In genomic region chr19:10763381-10764031, GRCm38 (mm10) we compare ENCODE assay signal across 19 mouse cellular contexts. TPM values are rescaled to one million over a fixed set of nuclear protein-coding genes. Genes with fewer than 3 reads are reported as not detected.
A peak's percentile ranks its signal among the peaks of the same experiment; 100 is the strongest.
DNase-seq lines count a peak whose midpoint lies in the region; TF ChIP-seq lines count a peak whose summit lies in the region.
"Had no signal": no experiment of that assay in that cellular context is flagged by ENCODE, and none has a peak within 500 bp of the region (broad histone marks: within the 10 kb centered on the region; RNA-seq: fewer than 3 reads in every experiment).

No protein-coding gene starts in this region.

- peak overlapping the region; percentile 33; the same call in 1 of the 2 replicates for H3K9ac ChIP-seq in CH12.LX (ENCODE audit: insufficient read depth, low read depth)
- H3K9ac ChIP-seq: embryonic facial prominence, embryonic 13.5 days; forebrain, postnatal 0 days; kidney, embryonic 15.5 days; midbrain, embryonic 15.5 days had no signal

- in situ Hi-C loops in CH12.LX (cut with MboI; ENCODE audit: low pct_ligation_motif_present, low pct_unique_long_range_greater_than_20kb, low sequenced_read_pairs): no loop called here

- H3K4me2 ChIP-seq in CH12.LX (ENCODE audit: insufficient read depth, low read depth, poor library complexity, severe bottlenecking) (peak overlapping the region; percentile 87), myocyte (ENCODE audit: low read depth) (peak overlapping the region; percentile 38)
- H3K4me2 ChIP-seq: embryonic facial prominence, embryonic 13.5 days; kidney, embryonic 15.5 days; midbrain, embryonic 15.5 days had no signal

- H3K4me1 ChIP-seq in CH12.LX (ENCODE audit: control insufficient read depth in 1 of 2, insufficient read depth in 2 of 2): peaks cover 38 to 87% of the 10 kb centered on the region in 2 experiments
- H3K4me1 ChIP-seq: midbrain, embryonic 15.5 days had no signal

- no peak for TF ChIP-seq EP300 in CH12.LX (IDR thresholded peaks at IDR 0.05; ENCODE audit: low read length)

- no peak for TF ChIP-seq RAD21 in CH12.LX (IDR thresholded peaks at IDR 0.05; ENCODE audit: low read depth, low read length)

- no peak for TF ChIP-seq CTCF in CH12.LX (conservative IDR thresholded peaks at IDR 0.05 in 1 of 2, IDR thresholded peaks at IDR 0.05 in 1 of 2; ENCODE audit: low read depth in 2 of 2, low read length in 2 of 2)

- H3K4me3 ChIP-seq in CH12.LX (replicated peaks in 1 of 3; ENCODE audit: low read depth in 2 of 3, low read length in 2 of 3, poor library complexity in 1 of 3) (peak overlapping the region in 1 of 3 experiments; percentile 43), myocyte (no peak overlapping the region)
- H3K4me3 ChIP-seq: embryonic facial prominence, embryonic 13.5 days; hindbrain, embryonic 10.5 days; kidney, embryonic 15.5 days; midbrain, embryonic 15.5 days had no signal

- peaks cover 0 to 60% of the 10 kb centered on the region in 2 experiments for H3K36me3 ChIP-seq in CH12.LX (replicated peaks in 1 of 2; ENCODE audit: control insufficient read depth in 1 of 2, insufficient read depth in 1 of 2, low read length in 1 of 2)
- no peaks in the 10 kb centered on the region for H3K36me3 ChIP-seq in myocyte (ENCODE audit: control insufficient read depth, insufficient read depth)
- H3K36me3 ChIP-seq: embryonic facial prominence, embryonic 13.5 days; hindbrain, embryonic 10.5 days; kidney, embryonic 15.5 days; midbrain, embryonic 15.5 days had no signal

- peak; percentile 52 for DNase-seq in cerebellum, adult 9-11 months
- no peak for DNase-seq in cerebellum, postnatal 14 days
- DNase-seq in right cerebral cortex, adult 2 months (ENCODE audit: low spot score in 2 of 2): peak; percentile 46 to 57
- no peak for DNase-seq in right cerebral cortex, postnatal 4 days
- DNase-seq in CH12.LX (ENCODE audit: extremely low read depth): no peak
- no peak for DNase-seq in kidney, postnatal 4 days
- DNase-seq in liver: no peak
- DNase-seq: forebrain, postnatal 0 days; gastrocnemius, postnatal 25 days; lung, postnatal 10 days; right cerebral cortex, postnatal 14 days; thymus, adult 18-20 months had no signal

- no peaks in the 10 kb centered on the region for H3K79me2 ChIP-seq in CH12.LX (replicated peaks; ENCODE audit: control insufficient read depth, extremely low read depth, insufficient read depth, poor library complexity, severe bottlenecking)
- no peaks in the 10 kb centered on the region for H3K79me2 ChIP-seq in myocyte (ENCODE audit: control insufficient read depth, insufficient read depth)

- H3K27me3 ChIP-seq in CH12.LX (replicated peaks): no peaks in the 10 kb centered on the region
- H3K27me3 ChIP-seq in myocyte (ENCODE audit: control insufficient read depth, insufficient read depth, insufficient read length): no peaks in the 10 kb centered on the region
- H3K27me3 ChIP-seq: embryonic facial prominence, embryonic 13.5 days; kidney, embryonic 15.5 days; midbrain, embryonic 15.5 days had no signal

- H3ac ChIP-seq in myocyte (ENCODE audit: control insufficient read depth, insufficient read length): no peak overlapping the region

- peak overlapping the region; percentile 61 for H3K27ac ChIP-seq in CH12.LX (ENCODE audit: insufficient read depth, low read depth)
- H3K27ac ChIP-seq: embryonic facial prominence, embryonic 13.5 days; hindbrain, embryonic 10.5 days; kidney, embryonic 15.5 days; midbrain, embryonic 15.5 days had no signal

- no peaks in the 10 kb centered on the region for H3K9me3 ChIP-seq in CH12.LX (replicated peaks; ENCODE audit: low read length)
- H3K9me3 ChIP-seq: embryonic facial prominence, embryonic 13.5 days; hindbrain, embryonic 10.5 days; kidney, embryonic 15.5 days; midbrain, embryonic 15.5 days had no signal

- no peak for TF ChIP-seq POLR2A in CH12.LX (IDR thresholded peaks at IDR 0.05; ENCODE audit: low read depth, low read length)
- TF ChIP-seq POLR2A in myocyte (IDR thresholded peaks at IDR 0.05; ENCODE audit: insufficient read length, low read depth): no peak

- dilution Hi-C loops in CH12.LX (cut with MboI; ENCODE audit: extremely low pct_ligation_motif_present, extremely low pct_unique_long_range_greater_than_20kb, low sequenced_read_pairs): no loop called here

TF ChIP-seq in CH12.LX, 34 proteins besides CTCF, POLR2A, EP300 and RAD21:
- TF ChIP-seq MXI1 (IDR thresholded peaks at IDR 0.05; ENCODE audit: low read depth, low read length) (no peak), TCF12 (IDR thresholded peaks at IDR 0.05; ENCODE audit: low read depth, low read length) (peak; percentile 32; the same call in 1 of the 2 replicates), USF1 (IDR thresholded peaks at IDR 0.05; ENCODE audit: low read depth, low read length) (no peak), MAZ (IDR thresholded peaks at IDR 0.05; ENCODE audit: low read depth, low read length) (peak; percentile 40; the same call in 1 of the 2 replicates), BHLHE40 (IDR thresholded peaks at IDR 0.05; ENCODE audit: low read depth, low read length) (peak; percentile 96), ZC3H11A (IDR thresholded peaks at IDR 0.05; ENCODE audit: low read depth, low read length) (no peak), IRF4 (IDR thresholded peaks at IDR 0.05; ENCODE audit: low read depth, low read length) (peak; percentile 6; the same call in 1 of the 2 replicates), CHD1 (IDR thresholded peaks at IDR 0.05; ENCODE audit: low read depth, low read length) (no peak), MAX (IDR thresholded peaks at IDR 0.05; ENCODE audit: low read length) (no peak), NRF1 (IDR thresholded peaks at IDR 0.05; ENCODE audit: low read depth, low read length) (no peak), ZMIZ1 (IDR thresholded peaks at IDR 0.05; ENCODE audit: low read depth, low read length) (no peak), PAX5 (IDR thresholded peaks at IDR 0.05; ENCODE audit: low read length) (no peak), ETS1 (conservative IDR thresholded peaks at IDR 0.05; ENCODE audit: low read depth, low read length) (peak; percentile 6; the same call in 1 of the 2 replicates), ZNF384 (IDR thresholded peaks at IDR 0.05; ENCODE audit: low read depth, low read length) (0 out of 2 replicates have a peak, but pooled peaks have one; percentile 18), MAFK (IDR thresholded peaks at IDR 0.05; ENCODE audit: insufficient replicate concordance, low read length) (no peak), HCFC1 (IDR thresholded peaks at IDR 0.05; ENCODE audit: low read depth, low read length) (no peak), POLR2AphosphoS2 (IDR thresholded peaks at IDR 0.05; ENCODE audit: low read depth, low read length) (no peak)

TF ChIP-seq in myocyte, 11 proteins besides CTCF, POLR2A, EP300 and RAD21:
- TF ChIP-seq TCF12 (IDR thresholded peaks at IDR 0.05; ENCODE audit: insufficient read depth, poor library complexity, severe bottlenecking) (no peak), POLR2AphosphoS2 (IDR thresholded peaks at IDR 0.05; ENCODE audit: insufficient read length, low read depth) (no peak), MYOG (IDR thresholded peaks at IDR 0.05; ENCODE audit: control insufficient read depth in 1 of 3, insufficient read depth in 1 of 3, insufficient read length in 2 of 3, low read depth in 2 of 3) (no peak), MAX (IDR thresholded peaks at IDR 0.05; ENCODE audit: low read depth) (no peak), TCF3 (IDR thresholded peaks at IDR 0.05; ENCODE audit: insufficient read length, low read depth) (no peak), USF1 (IDR thresholded peaks at IDR 0.05; ENCODE audit: low read depth) (no peak), E2F4 (IDR thresholded peaks at IDR 0.05; ENCODE audit: insufficient read depth) (no peak), CEBPB (IDR thresholded peaks at IDR 0.05; ENCODE audit: insufficient read depth, poor library complexity, severe bottlenecking) (no peak), SRF (IDR thresholded peaks at IDR 0.05; ENCODE audit: control insufficient read depth, insufficient read length, low read depth) (no peak), REST (IDR thresholded peaks at IDR 0.05; ENCODE audit: insufficient read depth, insufficient read length) (no peak), MYOD1 (IDR thresholded peaks at IDR 0.05; ENCODE audit: control insufficient read depth in 1 of 3, insufficient read length in 2 of 3, low read depth in 2 of 3) (no peak)

RNA-seq across cellular contexts. Expression of gene Cd5, which starts 24.7 kb away (rescaled TPM):
- total RNA-seq in CH12.LX (2012; rRNA removed): 8.7 and 9.9 TPM in 2 replicates
- total RNA-seq in CH12.LX (2014; rRNA removed): 17.7 and 20.7 TPM in 2 replicates
- polyA plus RNA-seq in CH12.LX (2012; ENCODE audit: insufficient read length, low read depth): 46.8 and 51.4 TPM in 2 replicates
- polyA plus RNA-seq in myocyte (2012; fragmentation: generic; extraction: Trizol): not detected
- polyA plus RNA-seq: intestine, embryonic 14.5 days; liver, embryonic 16.5 days had no signal

Comparison
In these comparisons a context has a peak if more than half of its experiments do, and no peak if none do; other contexts are left out.
1. DNase-seq: peak in cerebellum, adult 9-11 months (single experiment) and right cerebral cortex, adult 2 months (2 of 2); none in cerebellum, postnatal 14 days (0 of 2), right cerebral cortex, postnatal 4 days (single experiment), CH12.LX (single experiment), kidney, postnatal 4 days (0 of 2) and liver (single experiment).
2. RNA of gene Cd5, which starts 24.7 kb away (polyA plus RNA-seq): 46.8 to 51.4 TPM in CH12.LX; not detected in myocyte (single experiment); every median in the first group is over 10 times any median in the second.